Mouse (Mus musculus) spleen, adult 18-20 months (tissue): Measurements from ENCODE around the gene Minpp1.

Experiments used
- DNase-seq, 2 experiments: peaks; one replicate each; pipeline ENCODE4 v3.0.0; 2022; ENCODE audit warnings: mixed read lengths in 2 of 2

Minpp1 gene

GRCm38 (mm10) chr19:32529252-32529942 is 43.8 kb downstream of the Minpp1 start:
- no peak for DNase-seq

GRCm38 (mm10) chr19:32530296-32530695 is 44.7 kb downstream of the Minpp1 start:
- DNase-seq: no peak

GRCm38 (mm10) chr19:32532331-32532730 is 46.8 kb downstream of the Minpp1 start:
- no peak for DNase-seq

GRCm38 (mm10) chr19:32532737-32533505 is 47.4 kb downstream of the Minpp1 start:
- no peak for DNase-seq

- DNase-seq: no peak
Measured at GRCm38 (mm10) chr19:32534887-32535286, 49.3 kb downstream of the Minpp1 start.

- DNase-seq: no peak
Measured at GRCm38 (mm10) chr19:32542784-32543490, 57.4 kb downstream of the Minpp1 start.

- no peak for DNase-seq
Measured at GRCm38 (mm10) chr19:32547396-32547795, 61.8 kb downstream of the Minpp1 start.

- no peak for DNase-seq
Measured at GRCm38 (mm10) chr19:32548202-32548601, 62.6 kb downstream of the Minpp1 start.

- no peak for DNase-seq
Measured at GRCm38 (mm10) chr19:32550446-32550845, 64.9 kb downstream of the Minpp1 start.

- DNase-seq: no peak
Measured at GRCm38 (mm10) chr19:32551442-32551841, 65.9 kb downstream of the Minpp1 start.

GRCm38 (mm10) chr19:32552106-32552505 is 66.5 kb downstream of the Minpp1 start:
- no peak for DNase-seq

- DNase-seq: no peak
Measured at GRCm38 (mm10) chr19:32553310-32553709, 67.7 kb downstream of the Minpp1 start.

GRCm38 (mm10) chr19:32555257-32555656 is 69.7 kb downstream of the Minpp1 start:
- no peak for DNase-seq
